Mouse (Mus musculus): ENCODE measurements at regions not wholly inside any gene's neighbourhood (a gene's known extent, or its start where the extent isn't known, plus 50 kb on each side); places are given as distances from the start of the nearest gene placed in this dataset.
"Not testable (repeated sequence)": the region's sequence is repeated elsewhere in the genome, so short reads cannot be mapped to it uniquely, and the experiment has no call there.

DNA sequence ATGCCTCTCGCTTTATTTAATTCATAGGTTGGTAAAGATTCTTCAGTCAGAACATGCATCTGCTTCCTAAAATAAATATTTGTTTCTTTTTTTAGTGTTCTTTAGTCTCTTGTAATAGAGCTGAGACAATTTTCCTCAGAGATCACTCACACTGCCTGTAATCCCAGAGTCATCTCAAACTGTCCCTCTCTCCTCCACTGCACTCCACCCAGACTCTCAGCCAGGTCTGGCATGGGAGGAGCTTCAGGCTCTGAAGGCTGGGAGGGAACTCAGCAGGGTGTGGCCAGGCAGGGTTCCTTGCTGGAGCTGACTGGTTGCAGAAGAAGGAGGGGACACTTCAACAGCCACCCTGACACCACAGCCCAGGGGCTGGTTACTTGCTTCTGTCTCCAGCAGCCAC lies 524.8 kb downstream of the Dad1 start:
- not testable (repeated sequence) for TF ChIP-seq POLR2A (IDR thresholded peaks at IDR 0.05; ENCODE audit: borderline replicate concordance, insufficient read depth, low read length); CTCF (IDR thresholded peaks at IDR 0.05; ENCODE audit: borderline replicate concordance, insufficient read depth, low read depth, low read length)

All from cerebellum, adult 2 months (tissue).